Mouse (Mus musculus) cortical plate, adult 2 months (tissue): ENCODE data around the gene Galnt2.

Source experiments
- CTCF ChIP-seq: fragments of 200-500 bp; IDR thresholded peaks from 2 replicates; pipeline ENCODE4 v1.5.1; 2011; ENCODE audit warnings: mild to moderate bottlenecking, control low read depth, low read length; ENCODE audit not compliant: insufficient read depth; ENCODE audit errors: extremely low read depth
- POLR2A ChIP-seq: fragments of 200-500 bp; IDR thresholded peaks from 2 replicates; pipeline ENCODE4 v1.6.1; 2011; ENCODE audit warnings: mild to moderate bottlenecking, low read length, control low read depth; ENCODE audit not compliant: insufficient read depth; ENCODE audit errors: extremely low read depth

DNA sequence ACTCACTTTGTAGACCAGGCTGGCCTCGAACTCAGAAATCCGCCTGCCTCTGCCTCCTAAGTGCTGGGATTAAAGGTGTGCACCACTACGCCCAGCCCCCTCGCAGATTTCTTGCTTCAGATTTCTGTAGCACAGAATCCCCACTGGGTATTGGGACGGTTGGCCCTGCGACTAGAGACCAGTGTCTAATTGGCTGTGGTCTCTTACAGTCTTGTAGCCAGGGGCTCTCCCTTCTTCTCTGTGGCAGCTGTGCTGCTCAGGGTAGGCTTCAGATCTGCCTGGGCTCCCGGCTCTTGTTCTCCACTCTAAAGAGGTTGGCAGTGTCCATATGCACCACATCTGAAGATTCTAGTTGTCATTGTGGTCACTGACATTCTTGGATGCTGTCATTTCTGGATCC is 28.7 kb downstream of the Galnt2 start:
- TF ChIP-seq CTCF (no peak), POLR2A (no peak)
